Mouse (Mus musculus): ENCODE measurements around the gene Rbck1.

Rbck1 gene

DNA sequence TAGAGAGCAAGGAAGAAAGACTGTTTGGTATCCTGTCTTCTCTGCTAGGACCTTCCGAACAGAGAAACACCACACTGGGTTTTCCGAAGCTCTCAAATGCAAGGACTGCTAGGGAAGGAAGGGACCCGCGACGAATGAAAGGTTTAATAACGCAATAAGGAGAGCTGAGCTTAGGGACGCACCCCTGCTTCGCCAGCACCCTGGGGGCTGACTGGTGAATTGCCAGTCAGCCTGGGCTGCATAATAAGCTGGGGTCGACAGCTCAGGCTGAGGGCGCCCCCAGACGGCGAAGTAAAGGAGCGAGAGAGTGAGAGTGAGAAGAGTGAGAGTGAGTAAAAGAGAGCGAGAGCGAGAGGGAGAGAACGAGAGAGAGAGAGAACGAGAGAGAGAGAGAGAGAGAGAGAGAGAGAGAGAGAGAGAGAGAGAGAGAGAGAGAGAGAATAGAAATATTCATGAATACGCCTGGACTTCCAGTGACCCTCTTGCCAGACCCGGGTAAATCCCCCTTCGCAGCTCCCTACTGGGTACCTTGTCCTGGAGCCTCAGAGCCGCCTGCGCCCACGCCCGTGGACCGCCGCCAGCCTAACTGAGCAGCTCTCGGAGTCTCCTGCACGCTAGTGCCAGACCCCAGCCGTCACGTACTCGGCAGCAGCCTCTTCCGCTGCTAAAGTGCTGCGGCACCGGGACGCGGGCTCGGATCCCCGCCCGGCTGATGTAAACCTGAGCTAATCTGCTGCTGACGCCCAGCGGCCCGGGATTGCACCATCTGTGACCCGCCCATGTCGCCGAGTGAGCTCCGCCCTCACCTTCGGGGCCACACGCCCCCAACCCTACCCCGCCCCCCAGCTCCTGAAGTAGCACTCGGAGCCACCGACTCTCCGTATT lies 11.1 kb upstream of the Rbck1 start, which contains the start of gene Trib3:
Gene Trib3, minus strand, starts transcription at position 704 of the 885 bp plus-strand sequence.
- DNase-seq (ENCODE audit: low spot score), result peak; percentile 91

DNA sequence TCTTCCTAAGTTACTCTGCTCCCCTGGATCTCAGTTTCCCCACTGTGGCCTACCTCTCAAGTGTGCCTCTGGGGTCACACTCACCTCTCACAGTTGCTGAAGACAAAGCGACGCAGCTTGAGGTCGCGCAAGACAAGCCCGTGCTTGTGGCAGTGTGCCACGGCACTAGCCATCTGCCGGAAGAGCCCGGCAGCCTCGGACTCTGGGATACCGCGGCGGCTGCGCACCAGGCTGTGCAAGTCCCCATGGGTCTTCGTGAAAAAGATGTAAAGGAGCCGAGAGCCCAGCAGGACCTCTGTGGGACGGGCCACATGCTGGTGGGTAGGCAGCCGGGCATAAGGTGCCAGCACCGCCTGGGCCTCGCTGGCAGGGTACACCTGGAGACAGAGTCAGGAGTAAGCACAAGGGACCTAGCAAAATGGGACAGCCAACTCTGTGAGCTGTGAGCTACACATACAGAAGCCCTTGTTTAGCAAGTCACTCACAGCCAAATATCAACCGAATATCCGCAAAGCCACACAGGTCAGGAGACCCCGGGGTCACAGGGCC lies 7.3 kb upstream of the Rbck1 start:
- no peak for DNase-seq (ENCODE audit: low spot score)

DNA sequence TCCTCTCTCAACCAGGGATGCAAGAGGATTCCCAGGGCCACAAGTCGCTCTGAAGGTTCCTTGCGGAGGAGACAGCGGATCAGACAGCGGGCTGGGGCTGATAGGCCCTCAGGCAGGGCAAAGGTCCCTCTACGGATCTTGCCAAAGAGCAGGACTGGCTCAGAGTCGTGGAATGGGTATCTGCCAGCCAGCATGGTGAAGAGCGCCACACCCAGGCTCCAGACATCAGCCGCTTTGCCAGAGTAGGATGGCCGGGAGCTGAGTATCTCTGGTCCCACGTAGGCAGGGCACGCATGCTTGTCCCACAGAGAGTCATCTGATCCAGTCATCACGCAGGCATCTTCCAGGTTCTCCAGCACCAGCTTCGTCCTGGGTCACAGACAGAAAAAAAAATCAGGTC lies 5.9 kb upstream of the Rbck1 start:
- DNase-seq (ENCODE audit: low spot score), result no peak

DNA sequence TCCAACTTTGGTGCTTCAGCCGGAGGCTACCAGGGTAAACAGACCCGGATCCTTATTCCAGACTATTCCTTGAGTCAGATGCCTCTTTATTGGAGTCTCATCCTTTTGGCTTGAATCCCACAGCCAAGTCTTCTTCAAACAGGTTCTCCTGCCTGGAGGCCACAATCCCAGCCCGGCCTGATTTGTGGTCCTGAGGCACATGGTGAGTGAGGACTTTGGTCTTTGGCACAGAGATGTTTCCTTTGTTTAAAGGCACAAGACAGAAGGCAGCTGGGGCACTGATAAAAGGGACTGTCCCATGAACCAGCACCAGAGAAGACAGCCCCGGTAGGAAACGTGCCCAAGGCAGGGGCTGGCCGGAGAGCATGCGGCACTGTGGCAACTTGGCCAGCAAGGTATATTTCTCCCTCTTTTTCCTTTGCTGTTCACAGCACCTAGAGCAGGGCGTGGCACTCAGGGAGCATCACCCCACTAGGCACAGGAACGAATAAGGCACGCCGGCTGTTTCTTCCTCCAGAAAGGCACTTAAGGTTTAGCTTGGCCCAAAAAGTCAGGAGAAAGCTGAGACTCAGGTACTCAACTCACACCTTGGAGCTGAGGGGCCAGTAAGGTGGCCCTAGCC lies 5.2 kb upstream of the Rbck1 start:
- DNase-seq (ENCODE audit: low spot score), result no peak

DNA sequence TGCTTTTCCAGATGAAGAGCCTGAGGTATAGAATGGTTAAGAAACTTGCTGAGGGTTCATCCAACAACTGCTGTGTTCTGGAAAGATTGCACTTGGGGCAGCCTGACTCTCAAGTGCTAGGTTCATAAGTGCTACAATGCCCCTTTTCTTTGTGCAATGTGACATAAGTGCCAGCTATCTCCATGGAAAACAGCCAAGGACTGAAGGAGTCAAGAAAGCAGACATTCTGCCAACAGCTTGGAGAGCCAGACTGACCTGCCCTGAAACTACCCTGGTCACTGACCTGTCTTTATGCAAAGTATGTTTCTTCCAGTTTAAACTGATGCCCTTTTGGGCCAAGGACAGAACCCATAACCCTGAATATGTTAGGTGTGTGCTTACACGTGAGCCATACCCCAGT lies 4.4 kb upstream of the Rbck1 start:
- no peak for DNase-seq (ENCODE audit: low spot score)

DNA sequence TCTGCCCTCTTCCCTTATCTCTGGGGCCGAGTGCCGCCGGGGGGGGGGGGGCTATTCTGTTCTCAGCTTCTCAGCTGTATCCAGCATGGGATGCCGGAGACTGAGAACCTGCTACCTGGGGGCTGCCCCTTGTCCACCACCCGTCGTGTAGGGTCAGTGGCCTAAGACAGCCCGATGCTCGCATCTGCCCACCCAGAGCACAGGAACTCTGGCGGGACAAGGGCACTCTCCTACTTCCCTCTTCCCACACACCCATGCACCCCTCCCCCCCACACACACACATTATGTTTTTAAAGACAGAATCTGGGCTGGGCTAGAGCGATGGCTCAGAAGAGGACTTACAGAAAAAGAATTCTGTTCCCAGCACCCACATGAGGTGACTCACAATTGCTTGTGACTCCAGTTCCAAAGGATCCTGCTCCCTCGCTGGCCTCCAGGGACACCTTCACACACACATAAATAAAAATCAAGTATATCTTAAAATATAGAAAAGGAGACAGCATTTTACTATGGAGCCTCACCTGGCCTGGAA lies 2.9 kb upstream of the Rbck1 start:
- no peak for DNase-seq (ENCODE audit: low spot score)

DNA sequence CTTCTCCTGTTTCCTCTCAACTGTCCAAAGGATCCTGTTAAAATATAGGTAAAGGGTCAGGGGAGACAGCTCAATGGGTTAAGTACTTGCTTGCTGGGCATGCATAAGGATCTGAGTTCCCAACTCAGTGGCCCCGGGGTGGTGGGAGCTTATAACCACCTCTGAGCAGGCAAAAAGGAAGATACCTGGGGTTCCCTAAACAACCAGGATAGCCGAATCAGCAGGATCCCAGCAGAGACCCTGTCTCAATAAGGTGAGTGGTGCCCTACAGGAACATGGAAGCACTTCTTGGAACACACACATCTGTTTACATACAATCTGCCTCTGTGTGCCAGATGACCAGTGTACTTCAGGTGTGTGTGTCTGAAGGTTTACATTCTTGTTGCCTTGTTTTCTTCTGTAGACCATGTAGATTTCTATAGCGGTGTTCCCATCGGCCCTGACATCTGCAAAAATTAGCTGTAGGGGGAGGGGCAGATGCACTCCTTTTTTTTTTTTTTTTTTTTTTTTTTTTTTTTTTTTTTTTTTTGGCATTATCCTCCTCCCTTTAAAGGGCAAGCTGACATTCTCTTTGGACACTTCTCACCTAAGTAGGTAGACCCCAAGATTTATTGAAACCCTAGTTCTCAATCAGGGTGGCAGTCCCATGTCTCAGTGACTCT lies 1.0 kb upstream of the Rbck1 start:
- no peak for DNase-seq (ENCODE audit: low spot score)

DNA sequence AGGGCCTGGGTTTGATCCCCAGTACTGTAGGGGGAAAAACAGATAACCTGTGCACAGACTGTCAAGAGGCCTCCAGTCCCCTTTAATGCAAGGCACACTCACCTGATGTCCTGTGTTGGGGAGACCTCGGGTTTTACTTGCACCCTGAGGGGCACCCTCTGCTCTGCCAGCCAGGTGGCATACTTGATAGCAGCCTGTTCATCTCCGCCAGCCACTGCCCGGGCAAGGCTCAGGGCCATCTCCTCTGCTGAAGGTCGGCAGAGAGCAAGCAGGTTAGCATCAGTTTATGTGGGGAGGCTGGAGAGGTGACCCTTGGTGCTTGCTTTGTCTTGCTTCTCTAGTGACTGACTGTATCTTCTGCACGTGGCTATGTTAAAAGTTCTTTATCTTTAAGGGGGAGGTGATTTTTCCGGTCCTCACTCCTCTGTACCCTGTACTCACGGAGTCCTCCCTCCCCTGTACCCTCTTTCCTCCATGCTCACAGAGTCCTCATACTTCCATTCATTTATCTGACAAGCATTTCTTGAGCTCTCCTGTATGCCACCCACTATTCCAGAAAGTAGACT lies 1.5 kb downstream of the Rbck1 start:
- DNase-seq (ENCODE audit: low spot score), result no peak

DNA sequence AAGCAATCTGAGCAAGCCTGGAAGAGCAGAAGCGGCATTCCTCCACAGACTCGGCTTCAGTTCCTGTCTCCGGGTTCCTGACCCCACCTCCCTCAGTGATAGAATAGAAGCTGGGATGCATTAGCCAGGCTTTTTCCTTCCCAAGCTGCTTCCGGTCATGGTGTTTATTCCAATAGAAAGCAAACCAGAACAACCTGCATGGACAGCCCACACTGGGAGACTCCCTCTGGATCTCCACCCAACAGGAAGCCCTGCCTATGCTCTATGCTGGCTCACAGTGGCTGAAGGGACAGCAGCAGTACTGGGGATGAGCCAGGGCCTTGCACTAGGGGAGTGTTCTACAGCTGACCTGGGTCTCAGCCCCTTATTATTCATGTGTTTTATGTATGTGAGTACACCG lies 4.5 kb downstream of the Rbck1 start:
- DNase-seq (ENCODE audit: low spot score), result no peak

DNA sequence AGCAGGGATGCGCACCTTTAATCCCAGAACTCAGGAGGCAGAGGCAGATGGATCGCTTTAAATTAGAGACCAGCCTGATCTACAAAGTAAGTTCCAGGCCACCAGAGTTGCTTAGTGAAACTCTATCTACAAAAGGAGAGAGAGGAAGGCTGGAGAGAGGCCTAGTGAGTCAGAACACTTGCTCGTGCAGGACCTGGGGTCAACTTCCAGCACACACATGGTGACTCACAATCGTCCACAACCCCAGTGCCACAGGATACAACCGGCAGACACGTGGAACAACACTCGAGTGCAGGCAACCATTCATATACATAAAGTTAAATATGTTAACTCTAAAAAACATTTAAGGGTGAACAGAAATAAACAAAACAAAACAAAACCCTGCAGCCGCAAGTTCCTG lies 5.8 kb downstream of the Rbck1 start:
- DNase-seq (ENCODE audit: low spot score), result no peak

DNA sequence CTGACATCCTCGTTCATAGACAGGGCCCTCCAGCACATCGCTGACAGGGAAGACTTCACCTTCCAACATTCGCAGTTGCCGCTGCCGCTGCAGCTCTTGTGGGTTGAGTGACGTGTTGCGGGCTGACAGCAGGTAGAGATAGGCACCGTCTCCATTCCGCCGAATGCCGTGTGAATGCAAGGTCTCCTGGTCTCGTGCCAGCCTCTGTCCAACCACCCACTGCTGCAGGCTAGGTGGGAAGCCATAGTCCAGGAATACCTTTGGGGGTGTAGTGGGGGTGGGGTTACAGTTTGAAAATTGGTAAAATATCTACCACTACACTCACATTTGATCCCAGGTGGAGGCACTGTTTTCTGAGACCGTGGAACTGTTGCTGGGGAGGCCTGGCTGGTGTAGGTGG lies 6.3 kb downstream of the Rbck1 start:
- no peak for DNase-seq (ENCODE audit: low spot score)

DNA sequence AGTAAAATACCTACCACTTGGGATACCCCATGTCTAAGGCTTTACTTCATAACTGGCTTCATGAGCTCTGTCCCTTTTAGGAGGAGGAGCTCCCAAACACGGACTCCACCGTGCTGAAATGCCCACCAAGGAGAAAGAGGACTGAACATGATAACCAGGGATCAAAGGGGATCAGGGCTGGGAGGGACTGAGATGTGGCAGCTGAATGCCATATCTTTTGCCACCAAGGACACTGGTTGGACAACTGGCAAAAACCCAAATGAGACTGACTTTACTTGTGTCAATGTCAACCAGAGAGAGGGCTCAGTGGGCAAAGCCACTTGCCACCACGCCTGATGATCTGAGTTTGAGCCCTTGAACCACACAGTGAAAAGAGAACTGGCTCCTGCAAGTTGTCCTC lies 7.6 kb downstream of the Rbck1 start:
- no peak for DNase-seq (ENCODE audit: low spot score)

DNA sequence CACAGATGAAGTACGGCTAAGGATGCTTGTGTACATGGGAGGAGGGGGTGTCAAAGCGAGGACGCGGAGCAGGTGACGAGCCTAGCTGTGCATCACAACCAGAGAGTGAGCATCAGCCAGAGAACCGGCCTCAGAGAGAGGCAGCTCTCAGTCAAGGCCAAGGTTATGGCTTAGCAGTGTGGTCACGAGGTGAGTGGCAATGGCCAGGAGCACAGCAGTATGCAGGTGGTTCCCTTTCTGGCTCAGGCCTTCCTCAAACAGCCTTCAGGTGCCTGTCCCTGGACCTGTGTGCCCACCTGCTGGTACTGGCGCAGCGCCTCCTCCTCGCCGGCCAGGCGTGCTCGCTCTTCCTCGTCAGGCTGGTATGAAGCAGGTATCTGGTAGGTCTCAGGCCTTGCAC lies 8.5 kb downstream of the Rbck1 start:
- no peak for DNase-seq (ENCODE audit: low spot score)

DNA sequence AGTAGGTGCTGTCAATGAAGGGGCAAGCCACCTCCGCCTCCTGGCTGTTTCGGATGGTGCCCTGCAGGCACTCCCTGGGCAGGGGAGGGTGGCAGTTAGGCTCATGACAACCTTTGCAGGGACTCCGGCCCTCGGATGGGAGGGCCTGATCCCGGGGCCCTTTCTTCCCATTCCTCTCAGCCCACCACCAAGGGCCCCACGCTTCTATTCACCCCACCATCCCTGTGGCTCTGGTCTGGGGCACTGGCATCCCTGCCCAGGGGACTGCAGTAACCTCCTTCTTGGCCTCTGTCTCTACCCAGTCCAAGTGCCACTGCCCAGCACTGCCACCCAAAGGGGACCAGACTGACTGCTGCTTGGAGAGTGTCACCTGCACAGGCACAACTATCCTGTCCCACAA lies 10.3 kb downstream of the Rbck1 start:
- no peak for DNase-seq (ENCODE audit: low spot score)

DNA sequence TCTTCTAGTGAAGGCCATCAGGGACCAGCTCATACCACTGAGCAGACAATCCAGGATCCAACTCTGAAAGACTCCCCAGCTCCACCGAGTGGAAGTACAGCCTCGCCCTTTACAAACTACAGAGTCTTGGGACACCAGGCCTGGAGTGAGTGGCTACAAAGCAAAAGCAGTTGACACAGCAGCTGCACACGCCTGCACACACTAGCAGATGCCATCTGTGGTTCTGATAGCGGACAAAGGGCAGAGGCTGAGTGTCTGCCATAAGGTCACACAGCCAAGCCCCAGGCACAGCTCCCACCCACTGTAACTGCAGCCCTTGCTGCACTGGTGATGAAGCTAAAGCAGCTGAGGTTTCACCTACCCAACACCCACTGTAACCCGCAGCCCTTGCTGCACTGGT lies 10.9 kb downstream of the Rbck1 start:
- DNase-seq (ENCODE audit: low spot score), result no peak

DNA sequence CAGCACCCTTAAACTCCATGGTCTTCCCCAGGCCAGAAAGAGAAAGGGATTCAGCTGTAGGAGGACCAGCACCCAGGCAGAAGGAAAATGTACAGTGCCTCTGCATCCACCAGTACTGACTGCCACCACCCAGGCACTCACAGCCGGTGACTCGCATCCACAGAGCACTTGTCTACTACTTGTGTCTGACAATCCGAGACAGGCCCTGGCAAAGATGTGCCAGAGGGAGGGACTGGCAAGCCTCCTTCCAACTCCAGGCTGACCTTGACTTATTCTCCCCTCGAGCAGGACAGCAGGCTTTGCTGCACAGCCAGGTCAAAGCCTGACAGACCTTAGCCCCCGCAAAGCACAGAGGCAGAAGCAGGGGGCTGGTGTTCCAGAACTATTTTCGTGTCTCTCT lies 15.4 kb downstream of the Rbck1 start:
- no peak for DNase-seq (ENCODE audit: low spot score)

DNA sequence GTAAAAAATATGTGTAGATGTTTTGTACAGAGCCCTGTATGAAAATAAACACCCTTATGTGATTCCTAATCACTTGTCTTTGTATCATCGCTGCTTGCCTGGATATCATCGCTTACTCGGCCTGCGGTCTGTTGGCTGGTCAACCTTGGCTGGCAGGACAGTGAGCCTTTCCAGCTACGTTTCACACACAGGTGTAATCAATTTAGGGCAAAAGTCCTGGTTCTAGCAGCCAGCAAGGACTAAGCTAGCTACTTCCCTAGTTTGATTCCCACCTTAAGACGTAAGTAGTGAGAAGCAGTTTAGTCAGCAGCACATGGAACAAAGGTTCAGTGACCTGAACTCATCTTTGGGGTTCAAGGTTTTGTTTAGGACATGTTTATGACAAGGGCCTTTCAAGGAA lies 18.5 kb downstream of the Rbck1 start:
- no peak for DNase-seq (ENCODE audit: low spot score)

DNA sequence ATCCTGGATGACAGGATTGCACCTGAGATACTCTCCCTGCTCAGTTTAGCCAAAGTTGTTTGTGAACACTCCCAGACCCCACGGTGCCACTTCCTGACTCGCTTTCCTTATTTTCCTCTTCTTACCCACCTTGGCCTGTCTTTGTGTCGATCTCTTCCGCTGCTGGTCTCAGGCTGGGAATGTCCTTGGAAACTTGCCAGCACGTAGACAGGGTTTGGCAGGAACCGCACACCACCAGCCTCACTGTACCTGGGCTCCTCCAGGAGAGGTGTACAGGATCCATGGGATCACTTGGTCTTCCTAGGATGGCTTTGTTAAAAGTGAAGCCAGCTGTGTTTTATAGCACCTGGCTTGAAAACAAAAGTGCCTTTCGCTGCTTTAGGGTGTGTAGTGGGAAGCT lies 19.5 kb downstream of the Rbck1 start:
- DNase-seq (ENCODE audit: low spot score), result no peak

DNA sequence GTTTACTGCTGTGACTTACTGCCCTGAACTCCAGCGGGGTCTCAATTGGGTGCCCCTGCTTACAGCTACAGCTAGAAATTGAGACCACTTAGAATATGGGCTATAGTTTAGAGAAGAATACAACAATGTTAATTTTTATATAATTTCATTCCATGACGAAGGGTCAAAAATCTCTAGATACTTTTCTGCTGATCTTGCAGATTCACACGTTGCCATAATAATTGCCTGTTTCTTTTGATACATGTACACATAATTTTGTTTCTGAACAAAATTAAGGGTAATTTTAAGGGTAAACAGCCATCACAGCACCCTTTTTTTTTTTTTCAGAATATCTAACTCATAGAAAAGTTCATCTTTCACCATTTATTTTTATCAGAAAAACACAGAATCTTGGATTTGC lies 25.3 kb downstream of the Rbck1 start:
- no peak for DNase-seq (ENCODE audit: low spot score)

DNA sequence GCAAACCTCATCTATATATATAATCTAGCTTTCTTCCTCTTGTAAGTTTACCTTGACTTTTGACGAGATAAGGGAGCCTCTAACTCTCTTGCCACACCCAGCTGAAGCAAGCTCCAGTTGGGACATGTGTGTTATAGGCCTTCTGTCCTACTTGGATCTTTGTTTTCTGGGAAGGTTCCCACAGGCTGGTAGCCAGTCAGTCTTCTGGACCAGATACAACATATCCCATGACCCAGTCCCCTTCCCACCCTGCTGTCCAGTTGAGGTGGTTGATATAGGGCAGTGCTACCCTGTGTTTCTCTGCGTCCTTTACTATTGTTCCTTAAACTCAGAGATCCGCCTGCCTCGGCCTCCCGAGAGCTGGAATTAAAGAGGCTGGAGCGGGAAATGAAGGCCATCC lies 27.0 kb downstream of the Rbck1 start:
- DNase-seq (ENCODE audit: low spot score), result no peak

DNA sequence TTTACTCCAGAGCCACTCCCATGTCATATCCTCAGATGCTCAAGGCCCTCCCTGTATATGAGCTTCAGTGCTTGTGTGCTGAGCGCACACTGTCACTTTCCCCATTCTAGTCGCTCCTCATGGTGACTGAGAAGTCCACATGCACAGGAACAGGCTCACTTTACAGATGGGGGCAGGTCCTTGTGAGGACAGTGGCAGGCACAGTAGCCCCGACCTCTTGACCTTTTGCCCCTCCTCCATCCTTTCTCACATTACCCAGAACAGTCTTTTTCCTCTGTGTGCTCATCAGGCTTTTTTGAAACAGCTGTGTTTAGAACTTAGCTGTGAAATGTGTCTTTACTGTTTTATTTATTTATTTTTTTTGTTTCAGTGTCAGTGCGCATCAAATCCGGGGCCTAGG lies 28.7 kb downstream of the Rbck1 start:
- DNase-seq (ENCODE audit: low spot score), result no peak

DNA sequence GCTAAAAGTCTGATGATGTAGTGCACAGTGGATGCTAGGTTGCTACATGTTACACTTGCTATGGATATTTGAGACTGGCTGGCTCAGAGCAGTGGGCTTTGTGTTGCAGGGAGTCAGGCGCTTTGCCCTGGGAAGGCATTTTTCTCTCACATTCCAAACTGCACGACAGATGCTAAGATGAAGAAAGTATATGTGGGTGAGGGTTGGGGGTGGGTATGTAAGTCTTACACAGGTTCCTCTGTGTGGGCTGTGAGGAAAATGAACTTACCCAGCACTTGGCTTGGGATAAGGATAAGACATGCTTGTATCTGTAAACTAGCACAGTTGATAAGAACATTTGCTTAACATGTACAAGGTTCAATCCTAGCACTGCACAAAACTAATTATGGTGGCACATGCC lies 29.6 kb downstream of the Rbck1 start:
- DNase-seq (ENCODE audit: low spot score), result no peak
